Mouse (Mus musculus) bone marrow, adult 2 months (tissue): ENCODE data around the gene Hoxa11.

Source experiments
- CTCF ChIP-seq: fragments of 200-500 bp; IDR thresholded peaks from 2 replicates; pipeline ENCODE4 v1.5.1; 2011; ENCODE audit warnings: low read length, control low read depth; ENCODE audit not compliant: control insufficient read depth, insufficient read depth
- POLR2A ChIP-seq: fragments of 200-500 bp; IDR thresholded peaks from 2 replicates; pipeline ENCODE4 v1.6.1; 2011; ENCODE audit warnings: low read depth, mild to moderate bottlenecking, control low read depth, low read length, borderline replicate concordance; ENCODE audit not compliant: control insufficient read depth

- TF ChIP-seq CTCF, result no peak
- TF ChIP-seq POLR2A, result no peak
These were observed 39.7 kb downstream of the Hoxa11 start for GRCm38 (mm10) chr6:52205638-52206621.
